Mouse (Mus musculus) urinary bladder, adult 2 months (tissue): ENCODE measurements around the gene Rps6ka2. TPM values are rescaled to one million over a fixed set of nuclear protein-coding genes. Genes with fewer than 3 reads are reported as not detected.

ENCODE experiments used
- DNase-seq: peaks from one replicate; pipeline ENCODE4 v3.0.0; 2022; ENCODE audit warnings: low spot score
- polyA plus RNA-seq: library from polyadenylated mRNA; depleted of rRNA; stranded (reverse); fragments of >200 nt; gene quantifications from 2 replicates; pipeline ENCODE4 v1.2.3, GENCODE M21; 2012

The Rps6ka2 gene
- polyA plus RNA-seq, 1 experiment: 4.9 TPM

DNA sequence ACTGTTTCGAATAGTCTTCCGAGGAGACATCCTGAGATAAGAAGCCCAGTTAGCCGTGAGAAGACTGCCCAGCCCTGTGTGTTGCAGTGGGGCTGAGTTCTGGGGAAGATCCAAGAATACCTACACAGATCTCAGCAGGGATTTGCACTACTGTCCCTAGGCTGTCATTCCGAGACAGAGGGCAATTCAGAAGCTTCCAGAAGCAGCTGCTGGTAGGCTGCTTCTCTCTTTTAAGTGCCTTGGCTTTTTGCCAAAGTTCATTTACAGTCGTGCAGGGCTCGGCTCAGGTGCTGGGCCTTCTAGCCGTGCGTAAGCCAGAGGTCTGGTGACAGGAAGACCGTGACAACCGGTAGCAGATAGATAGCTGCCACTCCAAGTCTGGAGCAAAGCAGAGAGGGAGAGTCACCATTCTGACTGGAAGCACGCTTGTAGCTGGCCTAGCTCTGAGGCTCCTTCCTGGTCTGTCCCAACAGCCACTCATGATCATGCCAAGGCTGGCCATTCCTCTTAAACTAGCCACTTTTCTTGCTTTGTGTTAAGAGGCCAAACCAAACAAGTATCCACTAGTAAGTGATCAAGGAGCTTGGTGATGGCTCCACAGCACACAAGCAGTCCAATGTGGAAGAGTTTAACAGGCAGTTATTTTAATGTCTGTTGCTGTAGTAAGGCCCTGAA lies 49.3 kb downstream of the Rps6ka2 start:
- DNase-seq: no peak

DNA sequence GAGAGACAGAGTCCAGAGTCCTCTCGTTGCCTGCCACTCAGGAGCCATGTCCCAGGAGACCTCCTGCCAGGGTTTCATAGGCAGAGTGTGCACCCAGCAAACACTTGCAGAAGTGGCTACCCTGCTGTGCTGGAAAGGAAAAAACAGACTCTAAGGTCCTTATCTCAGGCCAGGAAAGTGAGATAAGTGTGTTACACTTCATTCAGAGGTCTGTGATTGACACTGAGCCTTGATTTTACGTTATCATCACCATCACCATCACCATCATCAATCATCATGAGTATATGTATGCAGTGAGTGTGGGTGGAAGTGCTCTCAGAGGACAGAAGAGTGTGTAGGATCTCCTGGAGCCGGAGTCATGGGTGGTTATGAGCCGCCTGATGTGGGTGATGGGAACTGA lies 51.4 kb downstream of the Rps6ka2 start:
- DNase-seq: no peak

DNA sequence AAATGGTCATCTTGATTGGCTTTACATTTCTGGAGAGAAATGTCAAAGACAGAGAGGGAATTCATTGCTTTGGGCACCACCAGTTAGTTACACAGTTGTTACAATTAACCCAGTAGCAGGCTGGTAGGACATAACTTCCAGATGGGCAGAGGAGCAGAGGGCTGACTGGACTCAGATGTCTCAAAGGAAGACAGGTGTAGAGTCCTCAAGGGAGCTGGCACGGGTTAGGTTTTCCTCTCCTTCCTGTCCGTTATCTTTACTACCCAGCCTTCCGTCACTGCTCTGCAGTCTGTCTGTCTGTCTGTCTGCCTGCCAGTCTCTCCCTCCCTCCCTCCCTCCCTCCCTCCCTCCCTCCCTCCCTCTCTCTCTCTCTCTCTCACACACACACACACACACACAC lies 52.3 kb downstream of the Rps6ka2 start:
- no peak for DNase-seq

DNA sequence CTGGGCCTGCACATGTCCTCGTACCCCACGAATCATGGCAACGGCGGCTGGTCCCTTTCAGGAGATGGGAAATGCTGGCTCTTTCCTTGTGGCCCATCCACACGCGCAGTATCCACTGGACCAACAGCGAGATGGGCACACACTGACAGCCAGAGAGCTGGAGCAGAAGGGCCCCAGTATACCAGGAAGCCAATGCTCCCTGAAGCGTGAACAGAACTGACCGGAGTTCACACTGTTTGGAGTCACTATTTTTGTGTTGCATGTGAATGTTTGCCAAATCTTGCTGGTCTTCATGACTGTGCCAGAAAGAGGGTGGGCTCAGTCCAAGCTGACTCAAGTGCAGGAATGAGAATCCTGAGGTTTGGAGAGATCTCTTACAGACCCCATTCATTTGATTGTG lies 58.6 kb downstream of the Rps6ka2 start:
- no peak for DNase-seq

DNA sequence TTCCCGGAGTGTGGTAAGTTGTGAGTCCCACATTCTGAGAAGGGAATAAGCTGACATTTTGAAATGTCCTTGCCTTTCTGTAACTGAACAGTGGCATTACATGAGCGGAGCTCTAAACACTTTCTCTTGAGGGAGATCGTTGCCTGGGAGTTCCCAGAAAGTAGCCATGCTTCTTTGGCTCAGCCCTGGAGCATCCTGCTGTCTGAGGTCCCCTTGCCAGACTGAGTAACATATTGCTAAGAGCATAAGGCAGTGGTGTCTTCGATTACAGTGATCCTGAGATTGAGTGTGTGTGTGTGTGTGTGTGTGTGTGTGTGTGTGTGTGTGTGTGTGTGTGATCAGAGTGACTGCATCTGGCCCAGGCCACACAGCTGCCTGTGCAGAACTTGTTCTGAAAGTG lies 61.4 kb downstream of the Rps6ka2 start:
- no peak for DNase-seq

DNA sequence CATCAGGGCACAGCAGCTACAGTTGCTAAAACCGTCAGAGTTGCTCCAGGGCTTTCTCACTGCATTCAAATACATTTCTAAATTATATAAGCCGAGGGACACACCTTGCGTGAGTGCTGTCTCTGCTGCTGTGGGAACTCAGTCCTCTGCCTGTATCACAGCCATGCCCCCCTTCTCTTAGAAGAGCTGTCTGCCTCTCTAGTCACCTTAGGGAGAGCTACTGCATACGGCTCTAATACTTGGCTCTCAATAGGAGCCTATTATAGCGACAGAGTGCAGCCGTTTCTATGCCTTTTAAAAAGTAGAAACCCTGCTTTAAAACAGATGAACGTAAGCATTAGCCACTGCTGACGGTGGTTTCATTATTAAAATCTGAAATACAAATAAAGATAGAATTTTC lies 61.9 kb downstream of the Rps6ka2 start:
- DNase-seq: no peak

DNA sequence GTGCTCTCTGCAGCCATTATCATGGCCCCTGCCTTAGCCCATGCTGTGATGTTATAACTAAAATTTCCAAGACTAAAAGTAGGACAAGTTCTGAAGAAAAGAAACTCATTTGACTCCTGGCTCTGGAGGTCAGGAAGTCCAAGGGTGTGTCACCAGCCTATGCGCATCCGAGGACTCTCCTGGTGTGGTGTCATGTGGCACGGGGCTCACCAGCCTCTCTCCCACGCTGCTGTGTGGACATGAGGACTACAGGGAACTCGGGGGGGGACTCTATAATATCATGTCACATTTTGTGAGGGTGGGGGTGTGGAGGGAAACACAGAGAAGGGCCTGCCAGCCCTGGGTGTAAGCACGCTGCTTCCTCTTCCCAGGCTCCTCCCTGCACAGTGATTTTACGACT lies 62.5 kb downstream of the Rps6ka2 start:
- DNase-seq: no peak

DNA sequence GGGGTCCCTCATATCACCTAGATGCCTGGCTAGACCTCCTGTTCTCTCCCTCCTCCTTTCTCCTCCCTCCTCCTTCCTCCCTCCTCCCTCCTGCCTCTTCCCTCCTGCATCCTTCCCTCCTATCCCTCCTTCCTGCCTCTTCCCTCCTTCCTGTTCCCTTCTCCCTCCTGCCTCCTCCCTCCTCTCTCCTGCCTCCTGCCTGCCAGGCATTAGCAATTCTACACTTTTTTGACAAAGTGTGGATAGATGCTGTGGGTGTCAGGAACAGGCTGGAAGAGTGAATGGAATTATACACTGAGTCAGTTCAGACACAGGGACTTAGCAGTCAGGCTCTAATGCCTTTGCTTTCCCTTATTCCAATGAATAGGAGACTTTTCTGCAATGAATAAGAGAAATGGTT lies 63.3 kb downstream of the Rps6ka2 start:
- DNase-seq: no peak

DNA sequence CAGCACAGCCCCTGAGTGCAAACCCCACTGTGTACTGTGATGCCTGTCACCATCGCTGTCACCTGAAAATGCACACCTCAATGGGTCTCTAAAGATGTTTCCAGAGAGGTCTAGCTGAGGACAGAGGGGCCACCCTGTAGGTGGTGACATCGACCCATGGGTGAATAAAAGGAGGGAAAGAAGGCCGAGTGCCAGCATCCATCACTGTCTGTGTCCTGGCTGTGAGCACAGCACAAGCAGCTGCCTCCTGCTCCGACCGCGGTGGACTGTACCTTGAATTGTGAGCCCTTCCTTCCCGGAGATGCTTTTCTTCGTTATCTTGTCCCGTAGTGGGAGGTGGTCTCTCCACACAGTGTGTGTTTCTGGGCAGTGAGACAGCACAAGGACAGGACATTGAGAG lies 67.8 kb downstream of the Rps6ka2 start:
- no peak for DNase-seq

DNA sequence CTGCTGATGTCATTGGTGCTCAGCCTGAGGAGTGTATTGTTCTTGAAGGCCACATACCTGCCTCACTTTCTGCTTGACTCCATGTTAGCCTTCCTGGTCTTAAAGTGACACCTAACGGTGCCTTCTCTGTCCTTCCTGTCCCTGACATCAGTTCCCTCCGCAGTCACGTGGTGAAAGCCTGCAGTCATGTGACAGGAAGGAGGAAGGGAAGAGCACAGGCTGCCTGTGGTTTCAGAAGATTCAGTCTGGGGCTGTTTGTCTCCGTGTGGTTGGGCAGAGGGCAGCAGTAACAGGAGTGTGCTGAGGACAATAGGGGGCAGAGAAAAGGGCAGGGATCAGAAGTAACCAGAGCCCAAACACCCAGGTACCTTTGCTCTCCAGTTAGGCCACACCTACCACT lies 68.9 kb downstream of the Rps6ka2 start:
- DNase-seq: no peak

DNA sequence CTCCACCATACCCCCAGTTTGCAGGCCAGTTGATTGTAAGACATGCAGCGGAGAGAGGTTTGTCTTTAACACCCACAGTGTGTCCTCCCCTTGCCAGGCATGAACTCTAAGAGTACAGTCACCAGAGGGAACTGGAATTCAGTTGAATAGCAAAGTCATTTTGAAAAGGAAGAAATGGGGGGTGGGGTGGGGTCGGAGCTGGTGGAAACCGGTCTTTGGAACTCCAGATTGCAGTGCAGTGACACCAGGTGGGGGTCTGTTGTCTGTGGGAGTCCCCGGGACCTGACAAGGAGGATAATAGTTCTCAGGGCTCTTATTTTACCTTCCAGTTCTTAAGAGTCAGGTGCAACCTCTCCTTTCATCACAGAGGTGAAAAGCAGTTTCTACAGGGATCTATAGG lies 70.6 kb downstream of the Rps6ka2 start:
- no peak for DNase-seq

DNA sequence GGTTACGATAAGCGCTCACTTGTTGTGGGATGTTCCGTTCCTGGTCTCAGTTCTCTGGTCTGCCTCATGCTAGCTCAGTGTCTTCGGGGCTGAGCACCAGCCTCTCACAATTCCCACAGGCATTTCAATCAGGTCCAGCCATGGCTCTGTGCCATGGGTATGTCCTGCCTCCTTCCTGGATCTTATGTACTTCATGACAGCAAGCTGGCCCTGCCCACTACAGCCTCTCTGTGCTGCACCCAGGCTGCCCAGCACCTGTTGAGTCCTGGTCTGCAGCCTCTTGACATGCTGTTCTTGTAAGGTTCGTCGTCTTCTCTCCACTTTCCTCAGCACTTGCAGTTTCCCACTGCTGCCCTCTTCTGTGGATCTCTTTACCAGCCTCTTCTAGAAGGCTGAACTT lies 75.2 kb downstream of the Rps6ka2 start:
- no peak for DNase-seq

DNA sequence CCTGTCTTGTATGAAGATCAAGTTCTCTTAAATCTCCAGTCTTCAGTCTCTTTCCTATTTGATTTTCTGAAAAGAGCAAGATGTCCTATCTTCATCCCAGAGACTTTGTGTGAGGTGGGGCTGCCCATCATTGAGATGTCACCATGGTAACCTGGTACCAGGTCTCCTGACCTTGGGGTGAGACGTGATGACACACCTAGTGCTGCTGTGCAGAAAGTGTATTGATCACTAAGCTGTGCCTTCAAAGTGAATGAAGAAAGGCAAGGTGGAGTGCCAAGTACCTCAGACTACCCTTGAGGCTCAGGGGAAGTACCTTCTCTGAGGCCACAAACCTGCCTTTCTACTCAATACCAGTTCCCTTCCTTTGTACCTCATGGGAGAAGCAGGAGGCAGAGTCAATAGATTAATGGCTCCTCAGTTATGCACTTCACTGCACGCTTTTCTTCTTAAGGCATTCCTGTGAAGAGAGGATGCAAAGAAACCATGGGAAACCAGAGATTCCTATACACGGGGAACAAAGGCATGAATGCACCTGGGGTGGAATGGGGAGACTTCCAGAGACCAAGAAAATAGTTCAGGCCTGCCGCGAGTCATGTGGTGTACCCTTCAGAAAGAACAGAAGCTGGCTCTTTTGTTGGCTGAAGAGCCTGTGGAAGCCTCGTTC lies 77.1 kb downstream of the Rps6ka2 start:
- DNase-seq: no peak

DNA sequence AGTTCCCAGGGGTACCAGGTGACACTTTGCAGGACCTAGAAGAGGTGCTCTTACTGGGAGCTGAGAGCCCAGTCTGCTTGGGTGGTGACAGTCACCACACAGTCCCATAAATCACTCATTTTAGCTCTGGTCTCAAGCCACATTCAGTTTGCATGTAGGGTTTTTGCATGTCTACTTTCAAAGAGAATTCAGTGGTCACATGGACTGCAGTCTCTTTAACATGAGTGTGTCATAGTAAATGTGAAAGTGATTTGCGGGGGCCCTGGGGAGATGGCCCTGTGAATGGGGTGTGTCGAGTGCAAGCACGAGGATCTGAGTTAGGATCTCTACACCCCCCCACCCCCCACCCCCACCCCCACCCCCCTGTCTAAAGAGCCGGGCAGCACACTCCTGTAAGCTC lies 80.5 kb downstream of the Rps6ka2 start:
- no peak for DNase-seq

DNA sequence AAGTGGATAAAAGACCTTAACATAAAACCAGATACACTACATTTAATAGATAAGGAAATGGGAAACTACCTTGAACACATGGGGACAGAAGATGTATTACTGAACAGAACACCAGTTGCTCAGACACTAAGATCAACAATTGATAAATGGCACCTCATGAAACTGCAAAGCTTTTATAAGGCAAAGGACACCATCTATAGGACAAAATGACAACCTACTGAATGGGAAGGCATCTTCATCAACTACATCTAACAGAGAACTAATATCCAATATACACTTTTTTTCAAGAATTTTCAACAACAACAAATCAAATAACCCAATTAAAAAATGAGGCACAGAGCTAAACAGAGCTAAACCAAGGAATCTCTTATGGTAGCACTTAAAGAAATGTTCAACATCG lies 87.3 kb downstream of the Rps6ka2 start:
- no peak for DNase-seq

DNA sequence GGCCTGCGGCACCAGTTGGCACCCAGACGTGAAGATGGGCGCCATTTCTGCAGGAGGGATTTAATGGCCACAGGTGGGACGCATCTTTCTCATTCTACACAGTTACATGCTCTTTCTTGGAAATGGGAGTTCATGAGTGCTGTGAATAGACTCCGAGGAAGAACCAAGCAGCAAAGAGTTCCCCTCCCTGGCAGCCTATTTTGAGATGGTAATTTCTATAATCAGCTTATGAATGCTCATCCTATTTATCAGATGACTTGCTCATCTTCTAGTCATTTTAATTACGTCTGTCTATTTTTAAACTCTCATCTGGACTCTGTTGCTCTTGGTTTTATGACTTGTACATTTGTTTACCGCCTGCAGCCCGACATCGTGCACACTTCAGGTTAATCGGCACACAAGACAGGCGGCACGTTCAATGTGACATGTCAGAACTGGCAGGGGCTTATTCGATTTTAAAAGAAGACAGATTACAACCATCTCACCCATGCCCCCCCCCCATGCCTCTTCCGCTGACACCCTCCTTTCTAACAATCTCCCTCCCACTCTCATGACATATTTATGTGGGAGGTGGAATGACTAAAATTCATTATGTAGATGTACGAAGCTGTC lies 88.9 kb downstream of the Rps6ka2 start:
- DNase-seq: no peak

DNA sequence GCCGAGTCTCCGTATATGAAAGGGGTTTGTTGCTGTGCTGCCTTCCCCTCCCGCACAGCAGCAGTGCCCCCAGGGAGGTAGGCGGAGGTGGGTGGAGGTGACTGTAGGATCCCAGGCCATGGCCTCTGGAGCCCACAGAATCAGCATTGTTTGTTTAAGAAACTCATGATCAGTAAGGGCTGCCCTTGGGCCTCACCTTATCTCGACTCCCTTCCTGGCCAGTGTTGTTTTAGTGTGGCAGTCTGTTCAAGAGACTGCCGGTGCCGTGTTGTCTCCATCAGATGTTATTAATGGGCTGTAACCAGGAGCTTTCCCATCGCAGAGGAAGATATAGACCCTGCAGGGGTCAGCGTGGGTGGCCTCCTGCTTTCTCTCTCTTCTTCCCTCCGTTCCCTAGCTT lies 90.4 kb downstream of the Rps6ka2 start:
- no peak for DNase-seq

DNA sequence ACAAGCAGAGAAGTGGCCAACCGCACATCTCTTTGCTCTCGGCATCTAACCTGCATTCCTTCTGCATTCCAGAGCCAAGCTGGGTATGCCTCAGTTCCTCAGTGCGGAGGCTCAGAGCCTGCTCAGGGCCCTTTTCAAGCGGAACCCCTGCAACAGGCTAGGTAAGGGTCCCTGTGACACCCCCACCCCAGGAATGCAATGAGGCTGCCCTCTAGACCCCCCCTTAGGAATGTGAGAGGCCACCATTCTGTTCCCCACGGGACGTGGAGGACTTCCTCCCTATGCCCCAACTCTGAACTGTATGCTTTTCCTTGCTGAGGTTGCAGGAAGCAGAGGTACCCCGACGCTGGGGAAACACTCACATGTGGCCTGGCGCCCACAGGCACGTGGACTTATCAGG lies 92.1 kb downstream of the Rps6ka2 start:
- no peak for DNase-seq

DNA sequence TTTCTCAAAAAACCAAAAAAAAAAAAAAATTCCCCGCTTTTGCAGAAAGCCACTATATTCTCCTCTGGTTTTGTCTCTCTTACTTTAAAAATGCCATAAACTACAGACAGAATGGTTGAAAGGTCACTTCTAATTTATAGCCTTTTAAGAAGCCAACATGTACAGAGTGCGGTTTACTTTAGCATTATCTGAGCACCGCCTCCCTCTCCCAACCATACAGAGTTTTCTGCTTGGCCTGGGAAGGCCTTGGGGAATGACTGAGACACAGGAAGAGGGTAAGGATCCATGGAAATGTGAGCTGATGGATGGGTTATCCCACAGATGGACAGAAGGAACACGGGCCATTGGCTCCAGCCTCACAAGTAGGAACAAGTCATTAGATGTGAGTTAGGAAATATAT lies 92.7 kb downstream of the Rps6ka2 start:
- no peak for DNase-seq

DNA sequence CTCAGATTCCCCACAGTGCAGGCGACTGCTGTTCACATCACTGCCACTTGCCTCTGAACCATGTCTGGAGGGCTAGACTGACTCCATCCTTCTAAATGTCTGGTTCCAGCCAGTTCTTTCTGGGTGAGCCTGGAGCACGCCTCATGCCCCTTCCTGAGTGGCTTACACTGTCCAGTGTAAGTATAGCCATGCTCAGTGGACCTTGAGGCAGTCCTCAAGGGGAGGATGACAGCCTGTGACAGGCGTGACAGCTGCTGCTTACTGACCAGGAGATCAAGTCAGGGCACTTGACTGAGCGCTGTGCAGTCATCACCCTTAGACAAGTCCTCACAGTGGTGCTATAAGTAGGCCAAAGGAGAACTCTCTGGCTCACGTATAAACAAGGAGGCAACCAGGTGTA lies 94.7 kb downstream of the Rps6ka2 start:
- no peak for DNase-seq

DNA sequence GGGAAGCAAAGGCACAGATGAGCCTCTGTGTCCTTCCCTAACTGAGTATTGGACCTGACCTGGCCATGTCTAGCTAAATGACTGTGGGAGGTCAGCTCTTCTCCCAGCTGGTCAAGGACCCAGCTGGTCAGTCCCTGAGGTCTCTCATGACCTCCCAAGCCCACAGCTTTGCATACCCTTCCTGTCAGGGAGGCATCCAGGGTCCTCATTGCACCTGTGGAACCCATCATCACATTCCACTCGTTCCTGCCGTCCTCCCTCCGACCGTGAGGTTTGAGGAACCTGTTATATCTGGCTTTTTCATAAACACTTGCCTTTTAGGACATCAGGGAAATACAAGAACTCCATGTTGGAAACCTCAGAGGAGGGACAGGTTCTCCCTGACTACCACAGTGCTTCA lies 95.4 kb downstream of the Rps6ka2 start:
- no peak for DNase-seq

DNA sequence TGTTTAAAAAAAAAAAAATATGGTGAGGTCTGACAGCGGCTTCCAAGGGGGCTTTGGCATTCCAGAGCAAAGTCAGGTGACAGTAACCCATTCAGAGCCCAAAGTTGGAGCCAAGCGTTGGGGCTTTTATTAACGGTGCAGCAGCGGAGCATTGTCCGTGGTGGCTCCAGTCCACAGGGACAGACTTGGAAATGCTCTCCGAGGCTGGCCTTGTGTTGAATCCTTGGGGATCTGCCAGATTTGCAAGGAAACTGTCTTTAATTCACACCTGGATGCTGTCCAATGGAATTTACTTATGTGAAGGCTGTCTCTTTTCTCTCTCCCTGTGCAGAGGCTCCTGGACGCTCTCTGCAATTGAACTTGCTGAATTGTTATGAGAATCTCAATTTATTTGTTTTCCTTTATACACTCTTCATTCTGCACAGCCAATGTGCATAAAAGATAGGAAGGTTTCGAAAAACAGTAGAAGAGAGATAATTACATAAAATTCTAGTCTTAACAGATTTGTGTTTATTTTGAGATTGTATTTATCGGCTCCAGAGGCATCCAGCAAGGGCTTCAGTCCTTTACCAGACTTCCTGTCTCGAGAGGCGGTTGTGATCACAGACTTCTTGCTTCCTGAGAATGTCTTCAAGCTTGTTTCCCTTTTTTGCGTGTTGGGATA lies 95.9 kb downstream of the Rps6ka2 start:
- DNase-seq: no peak

DNA sequence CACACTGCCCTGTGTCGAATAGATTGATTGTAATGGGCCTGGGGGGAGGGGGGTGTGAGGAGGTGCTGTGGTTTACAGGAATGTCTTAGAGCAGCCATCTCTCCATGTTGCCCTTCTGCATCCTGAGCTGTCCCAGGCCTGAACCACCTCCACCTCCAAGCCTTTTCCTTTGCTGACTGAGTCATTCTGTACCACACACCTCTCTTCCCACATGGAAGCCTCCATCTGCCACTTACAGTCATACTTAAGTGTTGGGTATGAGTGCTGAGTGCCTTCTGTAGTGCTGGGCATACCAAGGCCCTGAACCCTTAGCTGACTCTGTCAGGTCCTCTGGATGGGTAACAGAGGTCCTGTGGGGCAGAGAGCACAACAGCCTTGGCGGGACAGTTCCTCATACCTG lies 97.9 kb downstream of the Rps6ka2 start:
- no peak for DNase-seq
